ENCODE assay signal across 24 mouse cellular contexts in genomic region chr2:91440686-91441085, GRCm38 (mm10). TPM values are rescaled to one million over a fixed set of nuclear protein-coding genes. Genes with fewer than 3 reads are reported as not detected.
A peak's percentile ranks its signal among the peaks of the same experiment; 100 is the strongest.
DNase-seq lines count a peak whose midpoint lies in the region; ATAC-seq lines count a peak whose summit lies in the region.
"Had no signal": no experiment of that assay in that cellular context is flagged by ENCODE, and none has a peak within 500 bp of the region (broad histone marks: within the 10 kb centered on the region; RNA-seq: fewer than 3 reads in every experiment).

No protein-coding gene starts in this region.

- H3K4me3 ChIP-seq in lung, embryonic 16.5 days (ENCODE audit: low read length), result no peak overlapping the region
- no peak overlapping the region for H3K4me3 ChIP-seq in forebrain, embryonic 11.5 days (ENCODE audit: low read depth, low read length)
- H3K4me3 ChIP-seq: embryonic facial prominence, embryonic 13.5 days; embryonic facial prominence, embryonic 15.5 days; erythroblast, embryonic 14.5 days; forebrain, embryonic 10.5 days; forebrain, embryonic 13.5 days; forebrain, embryonic 15.5 days had no signal

- H3K4me1 ChIP-seq in lung, embryonic 16.5 days (replicated peaks; ENCODE audit: control insufficient read depth, insufficient read depth, low read length), result peaks cover 42% of the 10 kb centered on the region
- peaks cover 2% of the 10 kb centered on the region; the same call in 1 of the 2 replicates for H3K4me1 ChIP-seq in forebrain, embryonic 11.5 days (replicated peaks; ENCODE audit: control insufficient read depth, insufficient read depth, low read length)

- H3K27me3 ChIP-seq in lung, embryonic 16.5 days (ENCODE audit: control insufficient read depth, insufficient read depth, low read depth, low read length), result no peaks in the 10 kb centered on the region
- no peaks in the 10 kb centered on the region for H3K27me3 ChIP-seq in forebrain, embryonic 11.5 days (ENCODE audit: control insufficient read depth, insufficient read depth, low read length)
- H3K27me3 ChIP-seq: embryonic facial prominence, embryonic 13.5 days; embryonic facial prominence, embryonic 15.5 days; forebrain, embryonic 13.5 days; forebrain, embryonic 15.5 days had no signal

- 67% methylated on average over 5 of the region's 5 CpGs for WGBS in lung, embryonic 16.5 days
- WGBS in forebrain, embryonic 11.5 days, result 91% methylated on average over 5 of the region's 5 CpGs

- no peak for ATAC-seq in lung, embryonic 16.5 days (ENCODE audit: low read depth)
- no peak for ATAC-seq in forebrain, embryonic 11.5 days (replicated peaks; ENCODE audit: low FRiP score)
- ATAC-seq: forebrain, embryonic 13.5 days; forebrain, embryonic 15.5 days; forebrain, postnatal 0 days had no signal

- no peaks in the 10 kb centered on the region for H3K36me3 ChIP-seq in lung, embryonic 16.5 days (ENCODE audit: control insufficient read depth, insufficient read depth, low read length)
- no peaks in the 10 kb centered on the region for H3K36me3 ChIP-seq in forebrain, embryonic 11.5 days (ENCODE audit: control insufficient read depth, insufficient read depth, low read length)
- H3K36me3 ChIP-seq: embryonic facial prominence, embryonic 13.5 days; embryonic facial prominence, embryonic 15.5 days; forebrain, embryonic 15.5 days had no signal

- H3K4me2 ChIP-seq in lung, embryonic 16.5 days (ENCODE audit: low read depth, low read length), result no peak overlapping the region
- no peak overlapping the region for H3K4me2 ChIP-seq in forebrain, embryonic 11.5 days (ENCODE audit: low read depth, low read length, severe bottlenecking)
- H3K4me2 ChIP-seq: embryonic facial prominence, embryonic 13.5 days; embryonic facial prominence, embryonic 15.5 days; forebrain, embryonic 13.5 days; forebrain, embryonic 15.5 days had no signal

- H3K9me3 ChIP-seq in lung, embryonic 16.5 days (ENCODE audit: control insufficient read depth, low read length), result no peaks in the 10 kb centered on the region
- H3K9me3 ChIP-seq in forebrain, embryonic 11.5 days (ENCODE audit: control insufficient read depth, low read length), result no peaks in the 10 kb centered on the region
- H3K9me3 ChIP-seq: embryonic facial prominence, embryonic 13.5 days; embryonic facial prominence, embryonic 15.5 days; forebrain, embryonic 10.5 days; forebrain, embryonic 13.5 days; forebrain, embryonic 15.5 days had no signal

- DNase-seq in lung, adult 18-20 months, result peak; percentile 64 to 69
- no peak for DNase-seq in lung, postnatal 4 days
- DNase-seq in lung, postnatal 14 days, result no peak
- DNase-seq in lung, postnatal 25 days (ENCODE audit: low spot score), result peak; percentile 42
- peak; percentile 69 for DNase-seq in lung, postnatal 36 days
- DNase-seq in cerebellum, postnatal 4 days (ENCODE audit: low spot score in 2 of 2), result no peak
- DNase-seq in forebrain, embryonic 11.5 days (ENCODE audit: low spot score), result no peak
- DNase-seq: adrenal gland, adult 2 months; adrenal gland, postnatal 10 days; adrenal gland, postnatal 25 days; cerebellum, adult 11-12 months; cerebellum, adult 2 months; cerebellum, adult 9-10 months; cerebellum, postnatal 10 days; cerebellum, postnatal 25 days; embryo, embryonic 11 days; forebrain, postnatal 0 days had no signal

- no peak overlapping the region for H3K9ac ChIP-seq in lung, embryonic 16.5 days (ENCODE audit: low read length)
- H3K9ac ChIP-seq in forebrain, embryonic 11.5 days (ENCODE audit: low read length), result no peak overlapping the region
- H3K9ac ChIP-seq: embryonic facial prominence, embryonic 13.5 days; embryonic facial prominence, embryonic 15.5 days; forebrain, embryonic 13.5 days; forebrain, embryonic 15.5 days; forebrain, postnatal 0 days had no signal

- peak overlapping the region; percentile 91 for H3K27ac ChIP-seq in lung, embryonic 16.5 days (ENCODE audit: low read length)
- H3K27ac ChIP-seq in forebrain, embryonic 11.5 days (ENCODE audit: low read depth, low read length), result no peak overlapping the region
- H3K27ac ChIP-seq: embryonic facial prominence, embryonic 13.5 days; embryonic facial prominence, embryonic 15.5 days; forebrain, embryonic 10.5 days; forebrain, embryonic 13.5 days; forebrain, embryonic 15.5 days had no signal

RNA-seq across cellular contexts. Expression of gene 1110051M20Rik, which starts 3.8 kb away (rescaled TPM):
- 69.4 and 72.2 TPM in 2 replicates for polyA plus RNA-seq in lung, embryonic 16.5 days (2015; fragmentation: Nextera tagmentation; extraction: Ambion mirVana)
- 102 and 114 TPM in 2 replicates for polyA plus RNA-seq in forebrain, embryonic 11.5 days (2014; fragmentation: Nextera tagmentation; extraction: Ambion mirVana)

RNA-seq across cellular contexts. Expression of gene Lrp4, which starts 16.6 kb away (rescaled TPM):
- polyA plus RNA-seq in lung, embryonic 16.5 days (2015; fragmentation: Nextera tagmentation; extraction: Ambion mirVana), result 13.9 and 15.4 TPM in 2 replicates
- polyA plus RNA-seq in forebrain, embryonic 11.5 days (2014; fragmentation: Nextera tagmentation; extraction: Ambion mirVana), result 10.2 and 11.3 TPM in 2 replicates
- polyA plus RNA-seq: erythroblast, embryonic 14.5 days had no signal

Comparison
In these comparisons a context has a peak if more than half of its experiments do, and no peak if none do; other contexts are left out.
1. DNase-seq: peak in lung, adult 18-20 months (2 of 2), lung, postnatal 25 days (single experiment) and lung, postnatal 36 days (single experiment); none in lung, postnatal 4 days (0 of 2), lung, postnatal 14 days (single experiment), cerebellum, postnatal 4 days (0 of 2) and forebrain, embryonic 11.5 days (single experiment).